Mouse (Mus musculus) liver, embryonic 14.5 days (tissue): ENCODE results near the gene Asb17. TPM values are rescaled to one million over a fixed set of nuclear protein-coding genes. Genes with fewer than 3 reads are reported as not detected.

Source experiments
- ATAC-seq: fragments of 200-750 bp; cut with Nextera tagmentation; 2 replicates; pipeline ENCODE4 v1.8.0; 2017; ENCODE audit warnings: moderate number of reproducible peaks, mild to moderate bottlenecking, moderate library complexity; ENCODE audit not compliant: insufficient read depth
- DNase-seq, 3 experiments: peaks; one replicate each; pipeline ENCODE4 v3.0.0-alpha.2; 2012 to 2013; ENCODE audit warnings: low read depth in 3 of 3, low spot score in 3 of 3
- H3K27ac ChIP-seq: fragments of 300-500 bp; sonication (generic); 2 replicates; pipeline ENCODE4 v1.5.1; 2014; ENCODE audit warnings: moderate library complexity, mild to moderate bottlenecking, control low read depth, inconsistent platforms
- H3K27me3 ChIP-seq: fragments of 300-500 bp; sonication (generic); 2 replicates; pipeline ENCODE4 v1.6.1; 2014; ENCODE audit warnings: mild to moderate bottlenecking, low read length, moderate library complexity; ENCODE audit not compliant: control insufficient read depth, insufficient read depth
- H3K36me3 ChIP-seq: fragments of 300-500 bp; sonication (generic); replicated peaks from 2 replicates; pipeline ENCODE4 v1.6.1; 2014; ENCODE audit warnings: low read depth; ENCODE audit not compliant: control insufficient read depth, insufficient read depth
- H3K4me1 ChIP-seq, 2 experiments: fragments of 200-500 bp in 1 of 2; fragments of 300-500 bp in 1 of 2; sonication (generic) in 1 of 2; replicated peaks; 2 replicates each; pipeline ENCODE4 v1.6.1; 2012 to 2014; ENCODE audit warnings: antibody characterized with exemption in 1 of 2, inconsistent platforms in 1 of 2, low read length in 1 of 2; ENCODE audit not compliant: control insufficient read depth in 2 of 2, insufficient read depth in 2 of 2
- H3K4me2 ChIP-seq: fragments of 300-500 bp; sonication (generic); 2 replicates; pipeline ENCODE4 v1.6.1; 2014; ENCODE audit warnings: low read depth, mild to moderate bottlenecking, control low read depth, moderate library complexity
- H3K4me3 ChIP-seq, 2 experiments: fragments of 200-500 bp in 1 of 2; fragments of 300-500 bp in 1 of 2; sonication (generic) in 1 of 2; 2 replicates each; pipeline ENCODE4 v1.5.1; 2012 to 2014; ENCODE audit warnings: low read depth in 2 of 2, low read length in 2 of 2, mild to moderate bottlenecking in 2 of 2, control low read depth in 1 of 2, inconsistent platforms in 1 of 2, moderate library complexity in 1 of 2; ENCODE audit not compliant: insufficient read depth in 1 of 2
- H3K9ac ChIP-seq: fragments of 300-500 bp; sonication (generic); replicated peaks from 2 replicates; pipeline ENCODE4 v1.6.1; 2014; ENCODE audit warnings: mild to moderate bottlenecking, control low read depth, moderate library complexity
- H3K9me3 ChIP-seq: fragments of 300-500 bp; sonication (generic); 2 replicates; pipeline ENCODE4 v1.6.1; 2016; ENCODE audit warnings: low read length, mixed read lengths; ENCODE audit not compliant: control insufficient read depth
- CTCF ChIP-seq: IDR thresholded peaks from 2 replicates; pipeline ENCODE4 v1.5.1; 2016; ENCODE audit warnings: antibody characterized with exemption, low read depth, control low read depth
- EP300 ChIP-seq: IDR thresholded peaks from 2 replicates; pipeline ENCODE4 v1.6.1; 2016; ENCODE audit warnings: antibody characterized with exemption, low read depth
- WGBS: fragments of 180-500 bp; shearing (Covaris S2); extraction: QIAGEN DNeasy Blood & Tissue Kit; methylation state at CpG from one replicate; pipeline ENCODE4 v1.1.7; 2014; ENCODE audit not compliant: insufficient replicate concordance; 5-methylcytosine and 5-hydroxymethylcytosine counted together
- polyA plus RNA-seq, 2 experiments: library from polyadenylated mRNA; depleted of rRNA in 1 of 2; stranded (reverse) in 1 of 2; unstranded in 1 of 2; fragments of >200 nt; fragmentation: Nextera tagmentation in 1 of 2; extraction: Ambion mirVana in 1 of 2; gene quantifications; 2 replicates each; pipeline versions ENCODE4 v1.2.1 to v1.2.3; 2012 to 2014

Asb17 gene
- 0.88 and 1.4 TPM in 2 replicates for polyA plus RNA-seq (2012; rRNA removed)
- 3.9 and 5.8 TPM in 2 replicates for polyA plus RNA-seq (2014; fragmentation: Nextera tagmentation; extraction: Ambion mirVana)

- Histone ChIP-seq H3K4me2 (no peak within 1 kb of the TSS), H3K27me3 (no peaks in the 10 kb centered on the region), H3K36me3 (no peaks in the 10 kb centered on the region), H3K9ac (no peak within 1 kb of the TSS), H3K9me3 (no peaks in the 10 kb centered on the region), H3K4me3 (no peak within 1 kb of the TSS), H3K27ac (no peak within 1 kb of the TSS), H3K4me1 (peaks cover 30 to 36% of the 10 kb centered on the region in 2 experiments)
- whole genome bisulfite sequencing = 79% methylated on average over 10 of the region's 10 CpGs
- DNase-seq (no peak), ATAC-seq (no peak)
- TF ChIP-seq CTCF (no peak), EP300 (no peak)
These were observed at the start of gene Asb17 for GRCm38 (mm10) chr3:153844030-153844429. TSS of gene Asb17 (plus strand) at chr3:153844209.

GRCm38 (mm10) chr3:153797574-153797973, 46.4 kb upstream of the Asb17 start:
- H3K4me2 ChIP-seq = no peak overlapping the region
- no peaks in the 10 kb centered on the region for H3K9me3 ChIP-seq
- DNase-seq (no peak), ATAC-seq (no peak)
- H3K4me3 ChIP-seq = no peak overlapping the region
- H3K36me3 ChIP-seq = no peaks in the 10 kb centered on the region
- H3K9ac ChIP-seq = no peak overlapping the region
- H3K27ac ChIP-seq = peak overlapping the region; percentile 29
- no peak for TF ChIP-seq EP300
- no peak for TF ChIP-seq CTCF
- WGBS = 16% methylated on average over 7 of the region's 7 CpGs
- H3K4me1 ChIP-seq = peaks cover 45 to 53% of the 10 kb centered on the region in 2 experiments
- no peaks in the 10 kb centered on the region for H3K27me3 ChIP-seq

GRCm38 (mm10) chr3:153799603-153800002, 44.4 kb upstream of the Asb17 start:
- no peak overlapping the region for H3K4me2 ChIP-seq
- no peaks in the 10 kb centered on the region for H3K9me3 ChIP-seq
- no peak for ATAC-seq
- no peaks in the 10 kb centered on the region for H3K36me3 ChIP-seq
- no peak overlapping the region; the same call in 1 of the 2 replicates for H3K9ac ChIP-seq
- H3K4me3 ChIP-seq = no peak overlapping the region
- peaks cover 59 to 68% of the 10 kb centered on the region in 2 experiments for H3K4me1 ChIP-seq
- 91% methylated on average over 11 of the region's 11 CpGs for WGBS
- DNase-seq = no peak
- TF ChIP-seq EP300 = no peak
- no peak for TF ChIP-seq CTCF
- H3K27me3 ChIP-seq = no peaks in the 10 kb centered on the region
- peak overlapping the region; percentile 94 for H3K27ac ChIP-seq

GRCm38 (mm10) chr3:153800690-153801089, 43.3 kb upstream of the Asb17 start:
- H3K4me3 ChIP-seq = no peak overlapping the region
- DNase-seq (peak; percentile 46 to 64 (median 55)), ATAC-seq (peak; percentile 68)
- TF ChIP-seq EP300 = peak; percentile 42; the same call in 1 of the 2 replicates
- TF ChIP-seq CTCF = no peak
- H3K27ac ChIP-seq = peak overlapping the region; percentile 94
- H3K4me1 ChIP-seq = peaks cover 60 to 73% of the 10 kb centered on the region in 2 experiments
- H3K9me3 ChIP-seq = no peaks in the 10 kb centered on the region
- H3K36me3 ChIP-seq = no peaks in the 10 kb centered on the region
- no peaks in the 10 kb centered on the region for H3K27me3 ChIP-seq
- 25% methylated on average over 5 of the region's 5 CpGs for WGBS
- H3K4me2 ChIP-seq = peak overlapping the region; percentile 34
- H3K9ac ChIP-seq = peak overlapping the region; percentile 61

GRCm38 (mm10) chr3:153801541-153801940, 42.5 kb upstream of the Asb17 start:
- no peak overlapping the region for H3K9ac ChIP-seq
- H3K27ac ChIP-seq = peak overlapping the region; percentile 94
- WGBS = 60% methylated on average over 6 of the region's 6 CpGs
- H3K36me3 ChIP-seq = no peaks in the 10 kb centered on the region
- peaks cover 66 to 81% of the 10 kb centered on the region in 2 experiments for H3K4me1 ChIP-seq
- H3K4me3 ChIP-seq = no peak overlapping the region
- H3K4me2 ChIP-seq = no peak overlapping the region
- no peaks in the 10 kb centered on the region for H3K27me3 ChIP-seq
- ATAC-seq (no peak), DNase-seq (no peak)
- H3K9me3 ChIP-seq = no peaks in the 10 kb centered on the region
- no peak for TF ChIP-seq EP300
